Mouse (Mus musculus) heart, embryonic 11.5 days (tissue): ENCODE results near the gene Nisch. TPM values are rescaled to one million over a fixed set of nuclear protein-coding genes. Genes with fewer than 3 reads are reported as not detected.

Source experiments
- ATAC-seq: fragments of 200-750 bp; cut with Nextera tagmentation; replicated peaks from 2 replicates; pipeline ENCODE4 v1.8.0; 2017; ENCODE audit warnings: moderate library complexity; ENCODE audit not compliant: insufficient number of reproducible peaks, low FRiP score, low TSS enrichment
- H3K27ac ChIP-seq: fragments of 300-500 bp; sonication (generic); 2 replicates; pipeline ENCODE4 v1.5.1; 2014; ENCODE audit warnings: mild to moderate bottlenecking, low read depth, low read length
- H3K27me3 ChIP-seq: fragments of 300-500 bp; sonication (generic); 2 replicates; pipeline ENCODE4 v1.6.1; 2014; ENCODE audit warnings: mild to moderate bottlenecking, low read length, mixed read lengths; ENCODE audit not compliant: control insufficient read depth, insufficient read depth
- H3K36me3 ChIP-seq: fragments of 300-500 bp; sonication (generic); 2 replicates; pipeline ENCODE4 v1.6.1; 2014; ENCODE audit warnings: mild to moderate bottlenecking, low read length, moderate library complexity, mixed read lengths; ENCODE audit not compliant: control insufficient read depth, insufficient read depth
- H3K4me1 ChIP-seq: fragments of 300-500 bp; sonication (generic); 2 replicates; pipeline ENCODE4 v1.6.1; 2014; ENCODE audit warnings: low read length; ENCODE audit not compliant: control insufficient read depth, insufficient read depth
- H3K4me2 ChIP-seq: fragments of 300-500 bp; sonication (generic); 2 replicates; pipeline ENCODE4 v1.6.1; 2014; ENCODE audit warnings: mild to moderate bottlenecking, moderate library complexity
- H3K4me3 ChIP-seq: fragments of 300-500 bp; sonication (generic); 2 replicates; pipeline ENCODE4 v1.5.1; 2014; ENCODE audit warnings: low read depth, low read length
- H3K9ac ChIP-seq: fragments of 300-500 bp; sonication (generic); 2 replicates; pipeline ENCODE4 v1.6.1; 2014; ENCODE audit warnings: mild to moderate bottlenecking, low read depth, low read length, moderate library complexity
- H3K9me3 ChIP-seq: fragments of 300-500 bp; sonication (generic); replicated peaks from 2 replicates; pipeline ENCODE4 v1.6.1; 2016; ENCODE audit warnings: low read length; ENCODE audit not compliant: control insufficient read depth
- WGBS: fragments of 180-500 bp; shearing (Covaris S2); extraction: QIAGEN DNeasy Blood & Tissue Kit; methylation state at CpG from one replicate; pipeline ENCODE4 v1.1.7; 2014; ENCODE audit not compliant: insufficient replicate concordance; 5-methylcytosine and 5-hydroxymethylcytosine counted together
- polyA plus RNA-seq: library from polyadenylated mRNA; unstranded; fragments of >200 nt; fragmentation: Nextera tagmentation; extraction: Ambion mirVana; gene quantifications from 2 replicates; pipeline ENCODE4 v1.2.1, GENCODE M21; 2014

The Nisch gene
- polyA plus RNA-seq, 1 experiment from 2014 or later = 286 TPM

DNA sequence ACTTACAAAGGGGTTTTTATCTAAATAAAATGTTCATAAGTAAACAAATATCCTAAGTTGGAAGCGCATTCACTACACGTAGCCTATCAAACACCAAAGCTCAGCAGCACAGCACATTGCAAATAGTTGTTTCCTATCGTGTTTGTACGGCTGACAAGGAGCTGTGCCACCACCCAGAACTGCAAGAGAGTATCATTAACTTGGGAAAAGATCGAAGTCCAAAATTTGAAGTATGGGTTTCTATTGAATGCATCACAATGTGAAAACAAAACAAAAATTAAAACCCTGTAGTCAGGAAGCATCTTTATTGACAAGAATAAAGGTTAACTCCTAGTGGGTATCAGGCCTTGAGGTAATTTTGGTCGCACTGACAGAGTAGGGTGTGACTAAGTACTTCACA lies 31.6 kb upstream of the Nisch start:
- Histone ChIP-seq H3K9me3 (no peaks in the 10 kb centered on the region), H3K27ac (no peak overlapping the region), H3K4me2 (no peak overlapping the region), H3K4me1 (peaks cover 8% of the 10 kb centered on the region), H3K9ac (no peak overlapping the region), H3K27me3 (no peaks in the 10 kb centered on the region), H3K4me3 (no peak overlapping the region), H3K36me3 (no peaks in the 10 kb centered on the region)
- no peak for ATAC-seq
- 88% methylated on average over 6 of the region's 6 CpGs for WGBS

DNA sequence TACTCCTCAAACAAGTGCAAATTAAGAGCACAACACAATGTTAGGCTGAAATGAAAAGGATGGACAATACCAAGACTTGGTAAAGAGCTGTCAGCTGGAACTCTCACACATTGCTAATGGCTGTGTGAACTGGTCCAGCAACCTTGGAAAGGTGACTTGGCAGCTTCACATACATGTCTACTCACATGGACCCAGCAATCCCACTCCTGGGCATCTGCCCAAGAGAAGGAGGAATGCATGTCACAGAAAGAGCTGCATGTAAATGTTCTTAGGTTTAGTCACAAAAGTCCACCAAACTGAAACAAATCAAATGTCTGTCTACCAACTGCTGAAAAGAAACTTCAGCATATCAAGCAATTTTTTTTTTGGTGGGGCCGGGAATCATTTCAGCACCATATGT lies 29.2 kb upstream of the Nisch start:
- H3K4me2 ChIP-seq = no peak overlapping the region
- H3K27me3 ChIP-seq = no peaks in the 10 kb centered on the region
- H3K4me3 ChIP-seq = no peak overlapping the region
- no peaks in the 10 kb centered on the region for H3K36me3 ChIP-seq
- ATAC-seq = no peak
- H3K9me3 ChIP-seq = no peaks in the 10 kb centered on the region
- WGBS = 51% methylated on average over 1 of the region's 1 CpGs
- no peak overlapping the region for H3K27ac ChIP-seq
- no peak overlapping the region for H3K9ac ChIP-seq
- 0 out of 2 replicates have a peak, but pooled peaks cover 4% of the 10 kb centered on the region for H3K4me1 ChIP-seq

DNA sequence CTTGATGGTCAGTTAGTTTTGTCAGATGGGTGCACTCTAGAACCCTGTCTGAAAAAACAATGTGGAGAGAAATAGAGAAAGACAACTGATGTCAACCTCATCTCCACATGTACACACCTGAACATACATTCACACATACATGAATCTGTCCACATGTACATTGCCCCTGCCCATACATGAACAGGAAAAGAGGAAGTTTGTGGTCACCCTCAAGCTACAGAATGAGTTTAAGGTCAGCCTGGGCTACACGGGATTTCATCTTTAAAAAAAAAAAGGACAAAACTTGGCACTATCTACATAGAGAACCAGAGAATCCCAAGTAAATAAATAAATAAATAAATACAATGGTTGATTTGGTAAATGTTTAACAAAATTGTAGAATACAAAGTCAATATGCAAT lies 28.0 kb upstream of the Nisch start:
- 83% methylated on average over 1 of the region's 1 CpGs for WGBS
- H3K4me2 ChIP-seq = no peak overlapping the region

DNA sequence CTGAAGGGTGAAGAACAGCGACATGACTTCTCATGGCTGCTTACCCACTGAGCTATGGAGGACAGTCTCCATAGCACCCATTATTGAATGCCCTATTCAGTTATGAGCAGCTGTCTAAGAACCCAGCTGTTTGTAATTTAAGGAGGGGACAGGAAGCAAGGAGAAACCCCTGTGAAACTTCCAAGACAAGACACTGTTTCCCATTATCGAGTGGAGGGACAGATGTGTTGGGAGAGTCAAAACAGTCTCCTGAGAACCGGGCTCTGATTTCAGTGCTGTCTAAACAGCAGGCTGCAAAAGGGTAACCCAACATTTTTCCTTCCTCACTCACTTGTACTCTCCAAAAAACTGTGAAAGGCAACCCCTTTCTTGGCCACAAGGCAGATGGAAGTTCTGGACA lies 23.8 kb upstream of the Nisch start:
- ATAC-seq = no peak
- Histone ChIP-seq H3K27ac (no peak overlapping the region), H3K4me1 (no peaks in the 10 kb centered on the region), H3K4me3 (no peak overlapping the region), H3K36me3 (no peaks in the 10 kb centered on the region), H3K9ac (no peak overlapping the region; the same call in 1 of the 2 replicates), H3K4me2 (no peak overlapping the region), H3K27me3 (no peaks in the 10 kb centered on the region), H3K9me3 (no peaks in the 10 kb centered on the region)
- WGBS = 82% methylated on average over 3 of the region's 3 CpGs

More for the DNA sequence above, 28.0 kb upstream of the Nisch start:
- H3K36me3 ChIP-seq = no peaks in the 10 kb centered on the region
- ATAC-seq = no peak
- no peaks in the 10 kb centered on the region for H3K9me3 ChIP-seq
- H3K4me1 ChIP-seq = 0 out of 2 replicates have a peak, but pooled peaks cover 4% of the 10 kb centered on the region
- no peak overlapping the region for H3K4me3 ChIP-seq
- no peaks in the 10 kb centered on the region for H3K27me3 ChIP-seq
- H3K9ac ChIP-seq = no peak overlapping the region
- H3K27ac ChIP-seq = no peak overlapping the region

DNA sequence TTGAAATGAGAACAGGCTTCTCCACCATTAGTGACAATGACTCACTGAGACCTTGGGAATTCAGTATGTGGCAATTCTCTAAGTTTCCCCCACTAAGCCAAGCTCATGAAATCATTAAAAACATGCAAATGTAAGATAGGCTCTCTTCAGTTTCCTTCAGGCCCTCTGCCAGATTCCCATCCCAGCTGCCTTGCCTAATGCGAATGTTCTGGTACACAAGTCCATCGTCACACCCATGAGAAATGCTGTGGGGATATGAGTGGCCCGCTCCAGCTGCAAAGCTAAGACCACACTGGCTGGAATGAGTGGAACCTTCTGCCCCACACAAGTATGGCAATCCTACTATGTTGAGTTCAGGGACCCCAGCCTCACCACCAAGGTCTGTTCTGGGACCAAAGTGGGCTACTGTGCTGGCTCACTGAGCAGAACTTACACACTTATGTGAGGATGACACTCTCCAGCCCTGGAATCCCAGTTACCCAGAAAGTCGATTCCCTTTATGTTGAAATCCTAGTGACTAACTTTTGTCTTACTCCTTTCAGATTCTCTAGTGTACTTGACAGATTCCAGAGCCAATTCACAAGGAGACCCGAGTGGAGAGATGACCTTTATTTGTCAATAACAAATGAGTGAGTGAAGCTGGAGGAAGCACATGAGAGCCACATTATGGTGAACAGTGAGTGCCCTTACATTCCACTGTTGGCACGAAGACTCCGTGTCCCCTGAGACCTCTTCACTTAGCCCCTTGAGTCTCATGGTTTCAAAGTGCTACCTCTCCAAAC lies 20.5 kb upstream of the Nisch start:
- Histone ChIP-seq H3K4me3 (no peak overlapping the region), H3K27ac (no peak overlapping the region), H3K9ac (no peak overlapping the region), H3K27me3 (no peaks in the 10 kb centered on the region), H3K36me3 (no peaks in the 10 kb centered on the region), H3K4me2 (no peak overlapping the region), H3K9me3 (no peaks in the 10 kb centered on the region), H3K4me1 (no peaks in the 10 kb centered on the region)
- WGBS = 74% methylated on average over 7 of the region's 7 CpGs
- ATAC-seq = no peak

DNA sequence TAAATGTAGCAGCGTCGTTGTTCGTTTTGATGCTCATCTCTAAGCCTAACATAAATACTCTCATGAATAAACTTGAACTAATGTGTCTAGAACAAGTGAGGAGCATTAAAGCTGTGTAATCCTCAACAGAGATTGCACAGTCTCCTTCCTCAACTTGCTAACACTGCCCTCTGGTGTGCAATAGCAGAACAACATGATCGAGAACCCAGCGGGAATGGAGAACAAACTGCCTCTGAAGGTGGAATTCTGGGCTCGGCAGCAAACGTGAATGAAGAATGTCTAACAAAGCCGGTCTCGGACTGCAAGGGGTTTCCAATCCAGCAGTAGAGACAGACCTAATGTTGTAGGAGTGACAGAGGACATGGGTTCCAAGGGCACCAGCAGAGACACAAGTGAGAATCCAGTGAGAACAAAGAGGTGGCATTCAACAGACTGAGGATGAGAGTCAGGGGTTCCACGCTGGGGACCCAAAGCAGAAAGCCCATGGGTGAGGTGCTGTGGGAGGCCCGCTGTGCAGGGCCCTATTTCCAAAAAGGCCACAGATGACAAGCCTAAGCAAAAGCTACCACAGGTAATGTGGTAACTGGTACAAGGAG lies 17.3 kb upstream of the Nisch start:
- Histone ChIP-seq H3K9me3 (no peaks in the 10 kb centered on the region), H3K4me2 (no peak overlapping the region)
- no peak for ATAC-seq

DNA sequence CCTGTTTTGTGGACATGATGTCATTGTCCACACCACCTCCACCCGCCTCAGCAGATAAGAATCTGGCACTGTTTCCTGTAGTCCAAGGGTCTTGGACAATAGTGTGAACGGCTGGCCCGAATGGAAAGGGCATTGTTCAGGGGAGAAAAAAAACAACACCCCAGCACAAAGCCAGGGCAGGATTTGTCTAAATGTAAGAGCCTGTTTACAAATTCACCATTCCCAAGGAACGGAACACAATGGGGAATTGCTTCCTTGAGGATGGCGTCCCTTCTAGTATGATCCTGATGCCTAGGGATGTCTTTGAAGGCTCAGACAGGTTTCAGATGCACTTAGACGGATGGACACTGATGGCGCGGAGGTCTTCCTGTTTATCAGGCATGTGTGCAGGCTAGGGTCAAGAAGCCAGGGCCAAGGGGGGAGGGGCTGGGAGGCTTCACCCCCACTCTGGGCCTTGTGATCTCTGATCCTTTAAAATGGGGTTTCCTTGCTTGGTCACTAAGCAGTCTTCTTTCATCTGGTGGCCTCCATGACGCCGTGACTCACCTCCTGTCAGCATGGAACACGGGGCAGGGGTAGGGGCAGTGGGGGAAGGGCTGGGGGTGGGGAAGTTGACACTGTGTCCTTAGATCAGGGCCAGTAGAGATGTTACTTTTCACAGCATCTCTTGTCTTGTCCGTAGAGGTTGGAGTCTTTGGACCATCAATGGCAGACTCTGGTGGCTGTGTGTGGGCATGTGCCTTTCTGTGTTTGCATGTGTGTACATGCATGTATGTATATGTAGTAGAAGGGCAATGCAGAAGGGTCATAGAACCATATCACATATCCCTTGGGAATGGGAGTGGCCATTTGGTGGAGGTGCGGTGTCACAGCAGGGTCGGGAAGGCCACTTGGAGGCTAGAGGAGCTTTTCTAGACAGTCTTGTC lies 16.6 kb upstream of the Nisch start:
- no peaks in the 10 kb centered on the region for H3K9me3 ChIP-seq
- H3K9ac ChIP-seq = no peak overlapping the region
- H3K4me1 ChIP-seq = peaks cover 17% of the 10 kb centered on the region
- no peaks in the 10 kb centered on the region for H3K36me3 ChIP-seq
- no peak overlapping the region for H3K4me2 ChIP-seq
- H3K27ac ChIP-seq = no peak overlapping the region
- ATAC-seq = 0 out of 2 replicates have a peak, but pooled peaks have one; percentile 22
- H3K4me3 ChIP-seq = no peak overlapping the region
- WGBS = 66% methylated on average over 14 of the region's 14 CpGs
- no peaks in the 10 kb centered on the region for H3K27me3 ChIP-seq

More for the DNA sequence above, 17.3 kb upstream of the Nisch start:
- 13% methylated on average over 11 of the region's 11 CpGs for WGBS
- H3K27me3 ChIP-seq = no peaks in the 10 kb centered on the region
- H3K36me3 ChIP-seq = no peaks in the 10 kb centered on the region
- peaks cover 17% of the 10 kb centered on the region for H3K4me1 ChIP-seq
- H3K9ac ChIP-seq = no peak overlapping the region
- no peak overlapping the region for H3K4me3 ChIP-seq
- no peak overlapping the region for H3K27ac ChIP-seq

DNA sequence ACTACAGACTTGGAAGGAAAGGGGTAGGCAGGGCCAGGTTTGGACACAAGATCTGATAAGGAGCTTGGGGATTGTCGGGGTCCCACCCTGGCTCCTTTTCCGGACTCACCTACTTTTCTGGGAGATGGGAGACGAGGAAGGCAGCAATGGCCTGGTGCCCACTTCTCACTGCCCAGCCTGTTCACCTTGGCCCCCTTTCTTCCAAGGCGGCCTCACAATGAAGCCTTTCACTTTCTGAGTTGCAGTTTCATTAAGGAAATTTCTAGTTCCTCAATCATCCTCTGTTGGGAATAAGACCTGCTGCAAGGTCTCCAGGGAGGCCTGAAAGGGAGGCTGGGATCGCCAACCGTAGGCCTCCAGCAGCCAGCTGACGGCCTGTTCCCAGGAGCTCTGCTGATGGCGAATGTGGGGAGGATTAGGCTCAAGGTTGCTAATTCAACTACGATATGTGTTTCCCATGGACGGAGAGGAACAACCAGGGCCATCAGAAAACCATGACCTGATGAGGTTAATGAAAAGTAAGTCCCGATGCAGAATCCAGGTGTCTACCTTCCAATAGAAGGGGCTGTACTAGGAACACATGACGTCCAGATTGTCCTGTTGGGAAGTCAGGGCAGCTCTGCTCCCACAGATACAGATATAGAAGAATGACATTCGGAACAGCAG lies 15.8 kb upstream of the Nisch start:
- Histone ChIP-seq H3K4me1 (peaks cover 20% of the 10 kb centered on the region), H3K36me3 (no peaks in the 10 kb centered on the region), H3K4me2 (no peak overlapping the region), H3K9me3 (no peaks in the 10 kb centered on the region), H3K4me3 (no peak overlapping the region), H3K27ac (no peak overlapping the region), H3K27me3 (no peaks in the 10 kb centered on the region), H3K9ac (no peak overlapping the region; the same call in 1 of the 2 replicates)
- ATAC-seq = no peak
- 66% methylated on average over 13 of the region's 13 CpGs for WGBS
